Mouse (Mus musculus) MEL-GATA-1-ER (cell line): ENCODE results near the gene Epha3.
A peak's percentile ranks its signal among the peaks of the same experiment; 100 is the strongest.

ENCODE experiments used
- DNase-seq: peaks from one replicate; pipeline ENCODE4 v3.0.0-alpha.2; 2012; ENCODE audit warnings: low read depth; ENCODE audit errors: extremely low read depth

The Epha3 gene

GRCm38 (mm10) chr16:63863913-63864330, at the start of gene Epha3:
Epha3 (minus strand) TSS chr16:63864175.
- no peak for DNase-seq

GRCm38 (mm10) chr16:63903425-63903824, 39.5 kb upstream of the Epha3 start:
- no peak for DNase-seq

DNA sequence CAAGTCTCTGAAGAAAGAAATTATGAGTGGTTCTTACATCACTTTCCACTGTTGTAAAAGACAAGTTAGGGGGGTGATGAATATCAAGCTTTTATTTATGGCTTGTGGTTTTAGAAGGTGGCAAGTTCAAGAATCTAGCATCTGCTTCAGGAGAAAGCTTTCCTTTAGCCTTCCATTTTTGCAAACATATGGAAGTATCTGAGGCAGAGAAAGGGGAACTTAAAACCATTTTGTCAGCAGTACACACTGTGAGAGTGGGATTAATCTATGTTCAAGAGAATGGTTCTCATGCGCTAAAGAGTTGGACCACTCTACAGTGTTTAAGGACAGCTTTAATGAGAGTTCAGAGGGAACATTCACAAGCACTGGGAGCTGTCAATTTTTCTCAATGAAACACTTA, 17.2 kb upstream of the Epha3 start:
- DNase-seq = no peak

- peak; percentile 16 for DNase-seq
Observed at GRCm38 (mm10) chr16:63872313-63872712, 8.3 kb upstream of the Epha3 start.

GRCm38 (mm10) chr16:63864463-63864976, 545 bp upstream of the Epha3 start:
- DNase-seq = no peak

DNA sequence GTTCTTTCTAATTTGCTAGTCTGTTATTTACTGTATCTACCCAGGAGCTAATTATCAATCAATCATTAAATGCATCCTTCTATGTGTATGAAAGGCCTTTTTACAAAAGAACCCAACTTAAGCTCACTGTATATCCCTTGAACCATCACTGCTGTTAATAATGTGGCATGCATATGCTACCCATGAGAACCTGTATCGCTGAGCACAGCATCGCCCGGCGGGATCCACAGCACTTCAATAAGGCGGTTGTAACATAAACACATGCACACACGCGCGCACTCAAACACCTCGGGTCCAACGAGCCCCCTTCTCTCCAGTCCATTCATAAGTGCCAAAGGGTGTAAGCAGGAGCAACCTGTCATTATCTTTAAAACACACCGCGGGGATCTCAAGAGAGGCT, 794 bp downstream of the Epha3 start:
- DNase-seq = no peak

DNA sequence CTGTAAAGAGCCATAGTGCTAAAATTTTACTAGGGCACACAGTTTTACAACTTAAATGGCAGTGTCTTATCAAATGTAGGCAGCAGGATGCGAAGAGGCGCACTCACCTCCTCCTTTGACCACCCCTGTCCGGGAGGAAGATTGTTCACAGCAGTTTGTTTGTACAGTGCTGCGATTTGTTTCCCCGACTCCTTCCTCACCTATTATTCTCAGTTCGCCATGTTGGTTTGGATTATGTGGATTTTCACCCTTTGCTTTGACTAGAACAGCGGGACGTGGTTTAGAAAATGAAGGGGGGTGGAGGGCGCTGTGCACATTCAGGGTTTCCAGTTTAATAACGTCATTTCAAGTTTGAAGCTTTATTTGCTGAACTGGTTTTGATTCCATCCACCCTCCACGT, 6.4 kb downstream of the Epha3 start:
- DNase-seq = no peak

- no peak for DNase-seq
Observed at GRCm38 (mm10) chr16:63856658-63857552, 7.1 kb downstream of the Epha3 start.

GRCm38 (mm10) chr16:63850297-63850696, 13.7 kb downstream of the Epha3 start:
- DNase-seq = no peak

DNA sequence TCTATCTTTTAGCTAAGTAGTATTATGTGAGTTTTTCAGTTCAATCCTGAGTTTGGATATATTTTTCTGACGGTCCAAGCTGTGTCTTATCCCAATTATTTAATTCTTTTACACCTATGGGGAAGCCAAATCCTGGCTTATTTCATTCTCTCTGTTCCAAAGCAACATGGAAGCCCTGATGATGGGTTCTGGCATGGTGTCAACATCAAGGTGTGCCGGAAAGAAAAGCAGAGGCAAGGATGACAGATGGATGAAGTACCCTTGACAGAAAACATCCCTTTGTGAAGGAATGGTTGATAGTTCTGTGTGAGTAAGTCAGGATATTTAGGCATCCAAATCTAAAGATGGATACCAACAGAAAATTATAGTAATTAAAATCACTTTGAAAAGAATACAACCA, 21.1 kb downstream of the Epha3 start:
- no peak for DNase-seq

- DNase-seq = no peak
Observed at GRCm38 (mm10) chr16:63837466-63837865, 26.5 kb downstream of the Epha3 start.

GRCm38 (mm10) chr16:63821164-63821563, 42.8 kb downstream of the Epha3 start:
- DNase-seq = no peak

DNA sequence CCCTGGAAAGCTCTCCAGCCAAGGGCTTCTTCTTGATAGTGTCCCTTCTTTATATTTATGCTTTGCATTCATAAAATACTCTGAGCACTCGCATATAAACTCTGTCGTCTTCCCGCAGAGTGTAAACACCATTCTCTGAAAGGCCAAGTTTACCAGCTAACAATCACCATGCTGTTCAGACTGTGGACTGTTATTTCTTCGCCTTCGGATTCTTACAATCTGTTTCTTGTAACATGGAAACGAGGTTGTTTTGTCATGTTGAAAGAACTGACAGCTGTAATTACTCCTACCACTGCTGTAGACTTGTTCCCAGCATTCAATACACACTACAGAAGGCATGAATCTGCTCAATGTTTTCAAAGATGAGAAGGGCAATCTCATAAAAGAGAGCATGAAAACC, 46.4 kb downstream of the Epha3 start:
- DNase-seq = no peak

DNA sequence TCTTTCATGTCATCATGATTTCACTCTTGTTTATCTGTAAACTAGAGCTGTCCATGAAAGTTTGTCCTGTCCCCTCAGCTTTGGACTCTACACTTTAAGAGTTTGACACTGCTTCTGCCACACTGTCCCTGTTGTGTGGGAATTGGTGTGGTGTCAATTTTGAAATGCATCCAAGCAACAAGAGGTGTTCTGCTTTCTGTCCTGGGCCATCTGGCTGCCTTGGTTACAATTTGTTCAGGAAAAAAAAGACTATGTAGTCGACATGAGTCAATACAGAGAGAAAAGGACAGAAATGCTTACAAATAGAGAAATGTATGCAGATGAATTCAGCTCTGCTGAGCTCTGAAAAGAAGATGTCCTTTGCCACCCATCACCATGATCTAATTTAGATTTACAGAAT, 47.3 kb downstream of the Epha3 start:
- no peak for DNase-seq

- DNase-seq = no peak
Observed at GRCm38 (mm10) chr16:63809871-63810270, 54.1 kb downstream of the Epha3 start.

- no peak for DNase-seq
Observed at GRCm38 (mm10) chr16:63808991-63809390, 55.0 kb downstream of the Epha3 start.

DNA sequence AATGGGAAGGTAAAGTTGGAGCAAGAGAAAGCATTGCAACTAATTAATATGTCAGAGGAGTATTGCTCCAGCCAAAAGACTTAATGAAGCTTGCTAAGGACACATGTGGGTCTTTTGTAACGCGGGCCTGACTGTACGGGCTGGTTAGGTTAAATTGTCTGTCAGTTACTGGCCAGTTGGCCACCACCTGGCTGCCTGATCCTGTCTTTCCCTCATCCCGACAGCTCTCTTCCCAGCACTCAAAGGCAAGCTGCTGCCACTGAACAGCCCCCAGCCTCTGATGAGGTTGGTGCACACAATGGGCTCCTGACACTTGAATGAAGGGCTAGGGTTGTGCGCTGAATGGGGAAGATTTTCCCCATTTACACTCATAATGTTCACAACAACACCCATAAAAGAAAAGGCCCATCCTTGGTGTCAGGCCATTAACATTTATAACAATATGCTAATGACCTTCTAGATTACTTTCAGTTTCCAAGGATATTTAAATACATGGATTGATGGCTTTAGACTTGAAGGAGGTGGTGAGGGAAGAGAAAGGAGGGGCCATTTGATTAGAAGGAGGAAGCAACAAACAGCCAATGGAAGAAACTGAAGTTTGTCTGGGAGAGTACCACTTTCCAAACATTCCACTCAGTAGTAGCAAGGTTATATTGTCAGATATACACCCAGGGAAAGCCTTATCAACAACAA, 57.4 kb downstream of the Epha3 start:
- DNase-seq = no peak

- no peak for DNase-seq
Observed at GRCm38 (mm10) chr16:63806025-63806424, 58.0 kb downstream of the Epha3 start.

DNA sequence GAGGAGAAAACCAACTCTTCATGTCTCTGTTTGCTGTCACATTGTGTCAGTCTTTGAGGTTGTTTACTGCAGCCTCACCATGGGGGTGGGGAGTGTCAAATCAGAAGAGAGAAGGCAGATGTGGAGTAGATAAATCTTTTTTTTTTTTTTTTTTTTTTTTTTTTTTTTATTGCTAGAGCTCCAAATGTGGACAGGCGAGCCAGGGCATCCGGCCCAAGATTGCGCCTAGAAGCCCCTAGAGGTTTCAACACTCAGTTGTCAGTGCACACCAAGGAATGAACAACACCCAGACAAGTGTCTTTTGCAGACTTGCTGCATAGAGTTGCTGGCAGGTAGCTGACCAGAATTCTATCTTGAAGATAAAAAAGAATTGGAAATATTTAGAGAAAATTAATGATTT, 62.5 kb downstream of the Epha3 start:
- no peak for DNase-seq

DNA sequence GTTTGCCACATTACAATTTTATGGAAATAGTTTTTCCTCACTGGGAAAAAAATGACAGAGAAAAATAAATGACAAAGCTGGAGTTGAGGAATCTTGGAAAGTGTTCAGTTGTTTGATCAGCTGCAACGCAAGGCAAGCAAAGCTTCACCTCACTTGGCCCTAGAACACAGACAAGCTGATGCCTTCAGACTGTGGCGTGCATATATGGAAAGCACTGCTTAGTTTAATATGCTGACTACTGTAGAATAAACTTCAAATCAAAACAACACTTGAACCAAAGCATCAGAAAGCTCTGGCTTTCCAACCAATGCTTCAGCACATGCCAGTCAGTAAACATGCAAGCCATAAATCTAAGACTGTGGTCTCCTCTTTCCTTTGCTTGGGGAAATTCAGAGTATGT, 65.6 kb downstream of the Epha3 start:
- no peak for DNase-seq

GRCm38 (mm10) chr16:63794292-63794691, 69.7 kb downstream of the Epha3 start:
- no peak for DNase-seq

- DNase-seq = no peak
Observed at GRCm38 (mm10) chr16:63793805-63794204, 70.2 kb downstream of the Epha3 start.
